Mouse (Mus musculus): ENCODE measurements at regions not wholly inside any gene's neighbourhood (a gene's known extent, or its start where the extent isn't known, plus 50 kb on each side); places are given as distances from the start of the nearest gene placed in this dataset.

DNA sequence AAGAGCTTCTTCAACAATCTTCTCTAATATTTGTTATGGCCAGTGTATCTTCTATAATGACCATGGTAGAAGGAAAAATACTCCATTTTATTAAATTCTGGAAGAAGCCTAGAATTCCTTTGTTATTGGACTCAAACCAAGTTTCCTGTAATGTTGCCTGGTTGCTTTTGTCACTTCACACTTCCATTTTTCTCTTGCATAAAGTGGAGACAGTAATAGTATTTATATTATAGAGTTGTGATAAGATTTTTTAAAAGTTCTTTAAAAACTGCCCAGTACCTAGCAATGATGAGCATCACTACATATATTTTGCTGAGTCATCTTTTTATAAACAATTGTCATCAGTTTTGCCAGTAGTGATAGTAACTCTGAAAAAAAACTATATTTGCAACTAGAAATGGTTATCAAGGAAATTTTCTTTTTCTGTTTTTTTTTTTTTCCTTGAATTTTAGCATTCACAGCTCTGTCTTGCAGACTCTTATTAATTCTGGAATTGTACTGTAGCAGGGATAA, 415.2 kb upstream of the Aga start:
- ChIA-PET POLR2A (no interaction called here), CTCF (interaction anchor here in 1 of 4 experiments (0.5 kb wide), 1 partner anchor 293 kb away, joined by 3 read pairs; no protein-coding TSS in a partner anchor)

DNA sequence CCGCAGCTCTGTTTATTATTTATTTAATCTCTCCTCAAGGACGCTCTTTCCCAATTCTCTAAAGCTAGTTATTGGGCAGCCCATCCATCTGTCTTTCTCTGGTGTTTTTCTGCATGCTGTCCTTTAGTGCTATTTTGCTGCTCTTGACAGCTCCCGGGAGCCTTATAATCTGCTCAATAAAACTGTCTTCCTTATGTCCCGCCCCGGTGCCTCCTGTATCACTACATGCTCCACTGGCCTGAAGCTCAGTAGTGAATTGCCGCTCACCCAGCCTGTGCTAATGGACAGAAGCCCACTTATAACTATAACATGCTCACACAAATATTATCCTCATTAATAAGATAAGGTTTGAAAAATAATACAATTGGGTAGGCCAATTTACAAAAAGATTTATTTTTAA, 371.5 kb upstream of the Aga start:
- ChIA-PET CTCF (no interaction called here), POLR2A (no interaction called here)

DNA sequence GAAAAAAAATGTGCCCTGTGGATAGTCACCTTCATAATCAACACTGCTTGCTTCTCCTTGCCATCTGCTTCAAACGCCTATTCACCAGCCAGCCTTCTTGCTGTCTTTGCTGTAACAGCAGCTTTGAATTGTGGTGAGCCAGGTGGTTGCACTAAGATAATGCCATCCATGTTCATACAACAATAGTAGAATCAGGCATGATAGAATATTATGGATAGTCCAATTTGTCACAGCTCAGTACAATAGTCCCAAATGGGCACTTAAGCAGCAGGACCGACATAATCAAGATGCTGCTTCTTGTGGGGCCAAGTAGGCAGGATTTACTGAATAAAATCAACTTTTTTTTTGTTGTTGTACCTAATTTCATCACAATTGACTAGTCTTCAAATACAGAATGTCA, 362.6 kb upstream of the Aga start:
- ChIA-PET POLR2A (no interaction called here), CTCF (no interaction called here)

DNA sequence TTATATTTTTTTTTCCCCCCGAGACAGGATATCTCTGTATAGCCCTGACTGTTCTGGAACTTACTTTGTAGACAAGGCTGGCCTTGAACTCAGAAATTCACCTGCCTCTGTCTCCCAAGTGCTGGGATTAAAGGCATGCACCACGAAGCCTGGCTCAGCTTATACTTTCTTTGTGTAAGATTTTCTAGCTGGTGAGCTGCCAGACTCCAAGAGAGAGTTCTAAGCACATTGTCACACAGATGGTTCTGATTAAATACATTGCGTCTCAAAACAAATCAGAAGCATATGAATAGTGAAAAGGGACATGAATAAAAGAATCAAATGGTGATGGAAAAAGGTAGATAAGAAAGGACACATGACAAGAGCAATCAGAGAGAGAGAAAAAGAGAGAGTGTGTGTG, 347.5 kb upstream of the Aga start:
- POLR2A ChIA-PET, result no interaction called here
- CTCF ChIA-PET, result no interaction called here

DNA sequence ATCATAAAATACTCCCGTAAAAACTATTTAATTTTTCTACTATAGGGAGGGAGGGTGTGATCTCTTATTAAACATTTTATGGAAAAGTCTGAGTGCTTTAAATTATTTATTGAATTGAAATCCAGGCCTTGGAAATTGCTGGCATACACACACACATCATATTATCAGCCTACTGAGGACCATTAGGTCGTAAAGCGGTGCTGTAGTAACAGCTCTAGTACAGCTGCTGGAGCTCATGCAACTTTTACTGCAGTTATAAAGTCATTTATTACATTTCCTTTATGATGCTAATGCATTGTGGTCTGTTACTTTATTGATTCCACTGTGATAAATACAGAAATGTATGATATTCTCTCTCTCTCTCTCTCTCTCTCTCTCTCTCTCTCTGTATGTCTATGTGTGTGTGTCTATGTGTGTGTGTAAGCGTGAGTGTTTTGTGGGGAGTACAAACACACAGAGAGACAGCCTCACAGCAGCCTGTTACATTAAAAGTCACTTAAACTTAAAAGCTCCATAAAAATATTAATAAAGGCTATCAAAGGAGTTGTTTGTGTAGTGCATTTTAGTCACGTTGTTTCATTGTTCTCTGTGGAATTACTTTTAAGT, 339.7 kb upstream of the Aga start:
- ChIA-PET CTCF (no interaction called here), POLR2A (no interaction called here)

DNA sequence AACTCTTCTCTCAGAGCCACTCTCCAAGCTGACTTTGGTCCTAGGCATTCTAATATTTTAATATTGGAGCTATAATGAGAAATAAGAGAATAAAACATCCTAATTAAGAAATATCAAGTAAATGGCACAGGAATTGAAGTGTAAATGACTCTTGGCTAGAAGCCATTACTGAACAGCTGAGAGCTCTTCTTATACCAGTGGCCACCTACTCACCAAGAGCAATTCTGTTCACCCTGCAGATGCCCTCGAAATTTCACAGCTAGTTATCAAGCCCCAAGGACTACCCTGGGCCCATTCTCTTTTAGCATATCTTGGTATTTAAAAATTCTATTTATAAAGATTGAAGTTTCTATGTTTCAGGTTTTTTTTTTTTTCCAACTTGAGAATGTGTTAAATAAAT, 319.0 kb upstream of the Aga start:
- ChIA-PET POLR2A (no interaction called here), CTCF (no interaction called here)

DNA sequence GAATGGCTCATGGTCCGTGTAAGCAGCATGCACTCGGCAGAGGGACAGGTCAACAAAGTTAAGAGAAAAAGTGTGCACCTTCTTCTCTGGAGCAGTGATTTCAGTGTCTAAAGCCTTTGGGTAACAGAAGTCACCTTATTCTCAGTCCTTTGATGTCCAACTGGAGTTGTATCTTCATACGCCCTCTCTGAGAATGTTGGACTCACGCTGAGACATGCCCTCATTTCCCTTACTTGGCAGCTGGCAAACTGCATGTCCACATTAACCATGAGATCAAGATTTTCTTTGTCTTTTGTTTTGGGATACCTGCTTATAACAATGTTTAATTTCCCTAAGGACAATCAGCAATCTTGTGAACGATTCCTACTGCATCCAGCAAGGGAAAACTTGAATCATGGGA, 289.3 kb upstream of the Aga start:
- ChIA-PET CTCF (no interaction called here), POLR2A (no interaction called here)
